Mouse (Mus musculus) left cerebral cortex, postnatal 10 days (tissue): ENCODE measurements around the gene Ccdc9b. TPM values are rescaled to one million over a fixed set of nuclear protein-coding genes. Genes with fewer than 3 reads are reported as not detected.

ENCODE experiments used
- DNase-seq, 2 experiments: peaks; one replicate each; pipeline ENCODE4 v3.0.0; 2021 to 2022; ENCODE audit warnings: low spot score in 2 of 2, mixed read lengths in 1 of 2; ENCODE audit errors: extremely low spot score in 1 of 2
- intact Hi-C: fragments of 180-260 bp; cut with DNase I; formaldehyde crosslinking; loops from one replicate; pipeline ENCODE4 v1.15.1; 2025
- total RNA-seq, 2 experiments: library from RNA; stranded (reverse); gene quantifications; 2 replicates each; pipeline ENCODE4 v1.2.3; 2021

Gene Ccdc9b
- total RNA-seq, 2 experiments from 2014 or later = 2.3 to 2.4 TPM

- DNase-seq = peak in 1 of 2 experiments; percentile 21
- intact Hi-C loops = loop anchor here (5.0 kb wide), 2 partner anchors 33 to 93 kb away; no protein-coding TSS in a partner anchor
These were observed 32.4 kb downstream of the Ccdc9b start for GRCm38 (mm10) chr2:118729816-118730621.

GRCm38 (mm10) chr2:118729194-118729593 is 33.3 kb downstream of the Ccdc9b start:
- intact Hi-C loops = no loop called here
- peak in 1 of 2 experiments; percentile 18 for DNase-seq

GRCm38 (mm10) chr2:118728337-118728736 is 34.1 kb downstream of the Ccdc9b start, which contains the start of gene Plcb2:
TSS of gene Plcb2 (minus strand) at chr2:118728438.
- peak in 1 of 2 experiments; percentile 42 for DNase-seq
- intact Hi-C loops = no loop called here

- intact Hi-C loops = no loop called here
- DNase-seq = peak in 1 of 2 experiments; percentile 27
These were observed 34.5 kb downstream of the Ccdc9b start for GRCm38 (mm10) chr2:118727911-118728310.

GRCm38 (mm10) chr2:118726873-118727272 is 35.6 kb downstream of the Ccdc9b start:
- DNase-seq = no peak
- intact Hi-C loops = no loop called here

GRCm38 (mm10) chr2:118725511-118725910 is 37.0 kb downstream of the Ccdc9b start:
- DNase-seq = no peak
- intact Hi-C loops = no loop called here

GRCm38 (mm10) chr2:118723693-118724486 is 38.6 kb downstream of the Ccdc9b start:
- intact Hi-C loops = no loop called here
- DNase-seq = peak in 1 of 2 experiments; percentile 12

GRCm38 (mm10) chr2:118716677-118717076 is 45.8 kb downstream of the Ccdc9b start:
- intact Hi-C loops = no loop called here
- peak in 1 of 2 experiments; percentile 8 for DNase-seq

- intact Hi-C loops = no loop called here
- DNase-seq = peak; percentile 76 to 83
These were observed 48.2 kb downstream of the Ccdc9b start for GRCm38 (mm10) chr2:118714230-118714629.

GRCm38 (mm10) chr2:118713631-118714030 is 48.8 kb downstream of the Ccdc9b start:
- peak in 1 of 2 experiments; percentile 12 for DNase-seq
- intact Hi-C loops = no loop called here

- intact Hi-C loops = no loop called here
- DNase-seq = peak in 1 of 2 experiments; percentile 82
These were observed 51.4 kb downstream of the Ccdc9b start for GRCm38 (mm10) chr2:118711038-118711494.

GRCm38 (mm10) chr2:118709655-118710221 is 52.7 kb downstream of the Ccdc9b start:
- intact Hi-C loops = no loop called here

GRCm38 (mm10) chr2:118708472-118708871 is 54.0 kb downstream of the Ccdc9b start:
- intact Hi-C loops = no loop called here
- DNase-seq = no peak

More at GRCm38 (mm10) chr2:118709655-118710221, 52.7 kb downstream of the Ccdc9b start:
- peak in 1 of 2 experiments; percentile 51 for DNase-seq

GRCm38 (mm10) chr2:118706436-118706835 is 56.0 kb downstream of the Ccdc9b start:
- no peak for DNase-seq
- intact Hi-C loops = no loop called here

Other genes with a start within 250 kb of the Ccdc9b start
- gene Bmf, start 213.0 kb downstream of the Ccdc9b start, total RNA-seq = 1 to 10 TPM; 4.0 to 5.2 TPM
- 1 to 10 TPM; 2.8 to 4.5 TPM for gene Bub1b, start 164.4 kb downstream of the Ccdc9b start, total RNA-seq
- 100 to 1,000 TPM; 168 to 174 TPM for gene Pak6, start 99.4 kb downstream of the Ccdc9b start, total RNA-seq
- gene Ankrd63, start 58.7 kb downstream of the Ccdc9b start, total RNA-seq = 1 to 10 TPM; 5.9 to 8.9 TPM
- 1 to 10 TPM; 2.2 to 3.3 TPM for gene Plcb2, start 34.2 kb downstream of the Ccdc9b start, total RNA-seq
- 10 to 100 TPM; 26.1 to 28.5 TPM for gene Inafm2, start 16.9 kb downstream of the Ccdc9b start, total RNA-seq
- not detected for gene Phgr1, start 10.1 kb upstream of the Ccdc9b start, total RNA-seq
- 100 to 1,000 TPM; 177 to 187 TPM for gene Disp2, start 17.1 kb upstream of the Ccdc9b start, total RNA-seq
- 1 to 10 TPM; 3.3 to 3.5 TPM for gene Knstrn, start 51.3 kb upstream of the Ccdc9b start, total RNA-seq
- gene Ivd, start 99.3 kb upstream of the Ccdc9b start, total RNA-seq = 10 to 100 TPM; 63.1 to 70.0 TPM
- gene Bahd1, start 137.7 kb upstream of the Ccdc9b start, total RNA-seq = 10 to 100 TPM; 29.9 to 32.1 TPM
- gene Chst14, start 163.8 kb upstream of the Ccdc9b start, total RNA-seq = 1 to 10 TPM; 2.4 to 2.9 TPM